Mouse (Mus musculus) induced T-regulatory cell, adult 2 months (primary cell): ENCODE data around the gene Auts2.

Experiments
- DNase-seq: peaks from one replicate; pipeline ENCODE4 v3.0.0-alpha.2; 2012; ENCODE audit warnings: low read depth

Auts2 gene

GRCm38 (mm10) chr5:132255579-132255978 lies 287.6 kb downstream of the Auts2 start:
- DNase-seq, result no peak

GRCm38 (mm10) chr5:132249523-132249922 lies 293.6 kb downstream of the Auts2 start:
- DNase-seq, result no peak

- DNase-seq, result no peak
Observed at GRCm38 (mm10) chr5:132248069-132248468, 295.1 kb downstream of the Auts2 start.

DNA sequence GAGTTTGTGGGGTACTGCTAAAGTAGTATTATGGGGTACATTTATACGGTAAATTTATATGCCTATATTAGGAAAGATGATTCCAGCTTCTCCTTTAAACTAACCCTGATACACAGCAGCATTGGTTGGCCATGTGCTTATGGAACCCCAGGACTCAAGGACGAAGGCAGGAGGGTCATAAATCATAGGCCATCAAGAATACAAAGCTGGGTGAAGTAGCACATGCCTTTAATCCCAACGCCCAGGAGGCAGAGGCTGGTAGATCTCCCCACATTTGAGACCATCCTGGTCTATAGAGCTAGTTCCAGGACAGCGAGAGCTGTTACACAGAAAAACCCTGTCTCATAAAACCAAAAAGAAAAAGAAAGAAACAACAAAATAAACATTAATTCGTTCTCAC lies 307.7 kb downstream of the Auts2 start:
- no peak for DNase-seq

GRCm38 (mm10) chr5:132234471-132234870 lies 308.7 kb downstream of the Auts2 start:
- DNase-seq, result no peak

- no peak for DNase-seq
Observed at GRCm38 (mm10) chr5:132231280-132232047, 311.7 kb downstream of the Auts2 start.

DNA sequence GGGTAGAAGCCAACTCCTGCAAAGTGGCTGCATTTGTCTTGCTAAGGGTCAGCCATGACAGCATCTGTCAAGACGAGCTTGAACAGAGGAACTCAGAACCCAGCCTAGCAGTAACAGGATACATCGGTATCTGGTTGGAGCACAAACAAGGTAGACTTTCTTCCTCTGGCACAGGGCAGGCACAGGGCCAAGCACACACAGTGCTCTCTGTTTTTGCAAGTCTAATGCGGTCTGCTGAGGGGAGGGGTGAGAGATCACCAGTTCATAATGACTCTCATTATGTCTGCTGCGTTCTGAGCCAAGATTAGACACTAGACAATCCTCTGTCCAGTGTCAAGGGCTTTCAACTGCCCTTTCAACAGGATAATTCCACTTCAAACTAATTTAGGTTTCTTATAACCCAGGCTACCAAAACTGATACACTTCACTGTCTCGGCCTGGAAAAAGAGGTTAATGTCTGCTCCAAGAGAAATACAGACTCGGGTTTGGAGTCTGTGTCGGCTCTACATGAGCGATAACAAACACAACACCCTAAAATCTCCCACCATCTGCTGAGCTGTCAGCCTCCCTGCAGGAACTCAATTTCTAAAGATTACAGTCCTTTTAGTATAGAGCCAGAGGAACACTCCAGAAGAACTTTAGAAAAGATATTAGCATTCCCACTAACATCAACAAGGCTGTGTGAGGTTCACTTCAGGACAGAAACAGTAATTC lies 313.3 kb downstream of the Auts2 start:
- DNase-seq, result no peak

DNA sequence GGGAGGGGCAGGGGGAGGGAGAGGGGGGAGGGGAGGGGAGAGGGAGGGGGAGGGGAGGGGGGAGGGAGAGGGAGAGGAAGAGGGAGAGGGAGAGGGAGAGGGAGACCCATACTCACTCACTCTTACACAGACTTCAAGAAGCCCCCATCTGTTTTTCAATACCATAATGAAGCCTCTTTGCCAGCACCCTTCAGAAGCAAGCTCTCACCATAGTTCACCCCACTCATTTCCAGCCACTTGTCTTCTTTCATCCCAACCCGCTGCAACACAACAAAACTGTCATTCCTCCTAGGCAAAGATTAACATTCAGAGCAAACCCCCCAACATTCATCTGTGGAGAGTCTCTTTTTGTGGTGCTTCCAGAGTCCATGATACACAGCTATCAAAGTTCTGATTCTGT lies 314.1 kb downstream of the Auts2 start:
- no peak for DNase-seq

GRCm38 (mm10) chr5:132220376-132220930 lies 322.7 kb downstream of the Auts2 start:
- no peak for DNase-seq

DNA sequence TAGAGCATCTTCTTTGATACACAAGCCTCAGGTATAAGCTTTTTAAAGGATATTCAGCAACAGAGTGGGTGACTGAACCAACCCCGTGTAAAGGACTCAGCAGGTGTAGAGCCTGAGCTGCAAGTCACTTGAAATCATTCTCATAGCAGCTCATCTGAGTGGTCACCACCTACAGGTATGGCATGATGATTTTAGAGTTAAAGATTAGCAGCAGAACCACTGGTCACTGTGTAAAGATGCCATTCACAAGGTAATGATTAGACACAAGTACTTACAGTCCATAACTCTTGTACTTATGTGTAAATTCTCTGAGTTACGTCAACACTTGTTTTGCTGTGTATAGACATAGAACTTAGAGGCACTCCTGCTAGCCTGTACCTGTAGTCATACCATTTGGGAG lies 327.0 kb downstream of the Auts2 start:
- DNase-seq, result no peak

- no peak for DNase-seq
Observed at GRCm38 (mm10) chr5:132212446-132212845, 330.7 kb downstream of the Auts2 start.

DNA sequence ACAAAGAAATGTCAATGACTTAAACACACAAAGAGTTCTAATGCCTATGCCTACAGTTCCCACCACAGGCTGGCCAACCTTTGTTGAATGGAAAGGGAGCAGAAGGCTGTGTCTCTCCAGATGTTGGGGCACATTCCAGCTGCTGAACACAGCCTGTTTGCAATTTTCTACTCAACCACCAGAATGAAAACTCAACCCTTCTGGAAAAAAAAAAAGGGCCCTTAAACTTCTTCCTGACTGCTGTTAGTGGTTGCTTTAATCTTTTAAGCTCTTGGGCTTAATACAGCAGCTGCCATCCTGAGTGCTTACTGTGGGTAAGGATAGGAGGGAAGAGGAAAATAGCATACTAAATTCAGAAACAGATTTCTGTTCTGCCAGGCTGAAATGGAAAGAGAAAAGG lies 333.4 kb downstream of the Auts2 start:
- no peak for DNase-seq

DNA sequence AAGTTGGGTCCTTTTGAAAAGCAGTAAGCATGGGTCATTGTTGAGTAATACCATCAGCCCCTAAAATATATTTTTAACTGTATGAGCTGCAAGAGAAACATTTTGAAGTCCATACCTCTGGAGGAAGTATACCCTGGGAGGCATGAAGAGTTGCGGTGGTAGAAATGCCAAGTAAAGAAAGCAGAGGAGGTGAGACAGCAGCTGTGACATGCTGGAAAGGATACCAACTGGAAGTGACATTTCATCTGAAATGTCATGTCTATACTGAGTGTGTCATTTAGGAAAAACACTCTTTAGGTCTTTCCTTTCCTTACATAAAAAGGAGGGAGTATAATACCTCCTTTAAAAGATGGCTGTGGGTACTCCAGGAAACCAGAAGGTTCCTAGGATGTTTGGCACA lies 336.9 kb downstream of the Auts2 start:
- DNase-seq, result no peak

DNA sequence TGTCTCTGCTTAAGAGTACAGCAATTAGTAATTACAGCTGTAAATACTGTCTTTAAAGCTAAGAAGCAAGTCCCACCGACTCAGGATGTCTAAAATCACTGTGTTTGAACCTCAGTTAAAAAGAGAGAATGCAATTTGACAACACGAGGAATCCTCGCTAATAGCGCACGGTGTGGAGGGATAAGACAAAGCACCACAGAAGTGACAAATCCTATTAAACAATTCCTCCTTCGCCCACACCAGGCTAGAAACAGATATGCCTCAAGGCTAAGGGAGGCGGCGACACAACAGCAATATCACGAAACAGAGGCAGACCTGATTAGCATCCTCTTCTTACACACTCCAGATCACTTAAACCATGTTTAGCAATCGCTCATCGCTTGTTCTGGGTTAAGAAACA lies 339.3 kb downstream of the Auts2 start:
- DNase-seq, result no peak

- DNase-seq, result no peak
Observed at GRCm38 (mm10) chr5:132201077-132201645, 342.0 kb downstream of the Auts2 start.

DNA sequence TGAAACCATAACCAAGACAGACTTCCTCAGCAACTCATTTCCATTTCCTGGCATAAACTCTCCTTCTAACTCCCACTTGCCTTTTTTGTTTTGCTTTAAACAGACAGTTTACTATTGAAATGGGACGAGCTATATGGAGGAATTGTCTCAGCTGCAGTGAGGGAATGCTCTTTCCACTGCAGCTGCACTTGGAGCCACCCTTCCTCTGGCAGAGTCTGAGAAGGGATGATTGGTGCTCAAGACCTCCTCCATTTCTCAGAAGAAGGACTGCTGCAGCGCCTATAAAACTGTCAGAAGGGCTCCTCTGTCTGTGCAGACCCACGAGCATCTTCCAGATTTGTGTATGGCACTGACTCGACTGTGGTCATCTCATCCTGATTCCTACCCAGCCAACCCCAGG lies 342.5 kb downstream of the Auts2 start:
- DNase-seq, result no peak

GRCm38 (mm10) chr5:132195048-132195533 lies 348.1 kb downstream of the Auts2 start:
- no peak for DNase-seq

- no peak for DNase-seq
Observed at GRCm38 (mm10) chr5:132190190-132190589, 353.0 kb downstream of the Auts2 start.

DNA sequence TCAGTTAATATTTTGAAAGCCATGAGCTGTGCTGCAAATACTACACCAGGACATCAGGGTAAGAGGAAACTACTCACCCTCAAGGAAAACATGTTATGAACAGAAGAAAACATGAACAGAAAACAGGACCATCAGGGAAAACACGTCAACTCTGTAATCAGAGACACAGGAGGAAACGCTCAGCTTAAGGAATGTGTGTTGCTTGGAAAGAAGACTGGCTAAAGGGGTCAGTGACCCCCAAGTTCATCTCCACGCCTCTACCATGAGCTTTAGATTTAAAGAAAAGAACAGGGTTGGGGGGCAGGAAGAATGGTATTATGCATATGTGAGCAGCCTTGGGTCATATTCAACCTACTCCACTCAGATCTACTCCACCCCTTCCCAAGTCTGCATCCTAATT lies 356.5 kb downstream of the Auts2 start:
- DNase-seq, result no peak

DNA sequence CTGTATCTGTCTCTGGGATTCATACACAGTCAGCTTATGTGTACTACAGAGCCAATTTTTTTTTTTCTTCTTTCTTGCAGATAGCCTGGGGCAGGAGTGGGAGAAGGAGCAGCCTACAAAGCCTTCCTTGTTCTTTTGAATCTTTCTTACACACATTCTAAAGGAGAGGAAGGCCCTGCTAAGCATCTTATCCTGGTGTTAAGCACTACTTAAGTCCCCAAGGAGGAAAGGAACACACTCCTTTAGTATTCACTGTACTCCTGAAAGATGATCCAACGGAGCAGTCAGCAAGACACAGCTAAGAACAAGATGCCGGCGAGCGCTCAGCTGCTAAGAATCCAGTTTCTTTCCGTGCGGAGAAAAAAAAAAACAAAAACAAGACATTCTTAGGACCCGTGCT lies 356.9 kb downstream of the Auts2 start:
- no peak for DNase-seq

- no peak for DNase-seq
Observed at GRCm38 (mm10) chr5:132184395-132185095, 358.6 kb downstream of the Auts2 start.

DNA sequence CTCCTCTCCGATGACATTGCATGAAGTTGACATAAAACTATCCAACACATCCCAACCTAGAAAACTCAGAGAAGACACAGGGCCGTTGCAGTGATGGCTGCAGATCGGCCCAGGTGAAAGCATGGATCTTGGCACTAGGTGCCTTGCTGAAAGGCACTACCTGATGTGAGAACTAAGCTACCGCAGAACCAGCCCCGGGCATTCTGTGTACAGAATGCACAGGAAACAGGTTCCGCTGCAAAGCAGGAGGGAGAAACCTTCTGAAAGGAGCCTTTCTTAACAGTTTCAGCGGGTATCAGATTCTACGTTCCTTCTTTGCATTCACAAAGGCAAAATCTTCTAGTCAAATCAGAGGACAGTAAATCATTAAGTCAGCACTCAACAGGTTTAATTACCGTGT lies 361.1 kb downstream of the Auts2 start:
- no peak for DNase-seq
